Mouse (Mus musculus) midbrain, embryonic 16.5 days (tissue): Measurements from ENCODE around the gene Rbm17. TPM values are rescaled to one million over a fixed set of nuclear protein-coding genes. Genes with fewer than 3 reads are reported as not detected.

ENCODE experiments used
- ATAC-seq: fragments of 200-750 bp; cut with Nextera tagmentation; 2 replicates; pipeline ENCODE4 v1.8.0; 2017; ENCODE audit warnings: moderate TSS enrichment
- H3K27ac ChIP-seq: fragments of 300-500 bp; sonication (generic); 2 replicates; pipeline ENCODE4 v1.5.1; 2014; ENCODE audit warnings: mild to moderate bottlenecking, low read length, mixed read lengths
- H3K27me3 ChIP-seq: fragments of 300-500 bp; sonication (generic); 2 replicates; pipeline ENCODE4 v1.6.1; 2014; ENCODE audit warnings: low read depth, low read length, mixed read lengths; ENCODE audit not compliant: control insufficient read depth, insufficient read depth
- H3K36me3 ChIP-seq: fragments of 300-500 bp; sonication (generic); 2 replicates; pipeline ENCODE4 v1.6.1; 2014; ENCODE audit warnings: mild to moderate bottlenecking, low read length, moderate library complexity, mixed read lengths; ENCODE audit not compliant: control insufficient read depth, insufficient read depth
- H3K4me1 ChIP-seq: fragments of 300-500 bp; sonication (generic); 2 replicates; pipeline ENCODE4 v1.6.1; 2014; ENCODE audit warnings: mild to moderate bottlenecking, low read length, mixed read lengths; ENCODE audit not compliant: control insufficient read depth, insufficient read depth
- H3K4me2 ChIP-seq: fragments of 300-500 bp; sonication (generic); 2 replicates; pipeline ENCODE4 v1.6.1; 2014; ENCODE audit warnings: mild to moderate bottlenecking, low read length, mixed read lengths
- H3K4me3 ChIP-seq: fragments of 300-500 bp; sonication (generic); 2 replicates; pipeline ENCODE4 v1.5.1; 2014; ENCODE audit warnings: low read depth, mild to moderate bottlenecking, low read length, moderate library complexity, mixed read lengths
- H3K9ac ChIP-seq: fragments of 300-500 bp; sonication (generic); 2 replicates; pipeline ENCODE4 v1.6.1; 2014; ENCODE audit warnings: low read depth, low read length, mixed read lengths
- H3K9me3 ChIP-seq: fragments of 300-500 bp; sonication (generic); replicated peaks from 2 replicates; pipeline ENCODE4 v1.6.1; 2014; ENCODE audit warnings: mild to moderate bottlenecking, low read length, mixed read lengths; ENCODE audit not compliant: control insufficient read depth, poor library complexity, severe bottlenecking
- WGBS: fragments of 180-500 bp; shearing (Covaris S2); extraction: QIAGEN DNeasy Blood & Tissue Kit; methylation state at CpG from one replicate; pipeline ENCODE4 v1.1.7; 2014; 5-methylcytosine and 5-hydroxymethylcytosine counted together
- polyA plus RNA-seq: library from polyadenylated mRNA; unstranded; fragments of >200 nt; fragmentation: Nextera tagmentation; extraction: Ambion mirVana; gene quantifications from 2 replicates; pipeline ENCODE4 v1.2.1, GENCODE M21; 2015

Rbm17 gene
- polyA plus RNA-seq, 1 experiment from 2014 or later: 132 TPM

GRCm38 (mm10) chr2:11557244-11557643 is 46.7 kb downstream of the Rbm17 start:
- Histone ChIP-seq H3K9ac (no peak overlapping the region), H3K36me3 (no peaks in the 10 kb centered on the region), H3K4me1 (peaks cover 9% of the 10 kb centered on the region), H3K27me3 (peaks cover 16% of the 10 kb centered on the region), H3K9me3 (no peaks in the 10 kb centered on the region), H3K4me3 (no peak overlapping the region), H3K4me2 (no peak overlapping the region), H3K27ac (no peak overlapping the region)
- WGBS: 58% methylated on average over 3 of the region's 3 CpGs
- no peak for ATAC-seq

GRCm38 (mm10) chr2:11555316-11555715 is 48.6 kb downstream of the Rbm17 start:
- Histone ChIP-seq H3K27ac (no peak overlapping the region), H3K9me3 (no peaks in the 10 kb centered on the region), H3K4me3 (no peak overlapping the region), H3K36me3 (no peaks in the 10 kb centered on the region), H3K4me1 (peaks cover 9% of the 10 kb centered on the region), H3K4me2 (no peak overlapping the region), H3K27me3 (peaks cover 16% of the 10 kb centered on the region), H3K9ac (no peak overlapping the region)
- WGBS: 55% methylated on average over 6 of the region's 6 CpGs
- no peak for ATAC-seq

GRCm38 (mm10) chr2:11553471-11554400 is 50.2 kb downstream of the Rbm17 start, which contains the start of gene Pfkfb3:
Gene Pfkfb3, minus strand, starts transcription at chr2:11554077.
- WGBS: 2% methylated on average over 58 of the region's 67 CpGs
- ATAC-seq: peak; percentile 91
- Histone ChIP-seq H3K9me3 (no peaks in the 10 kb centered on the region), H3K4me3 (peak within 1 kb of the TSS; percentile 61), H3K4me2 (peak within 1 kb of the TSS; percentile 94), H3K4me1 (peaks cover 9% of the 10 kb centered on the region), H3K9ac (peak within 1 kb of the TSS; percentile 70), H3K27me3 (peaks cover 16% of the 10 kb centered on the region), H3K36me3 (no peaks in the 10 kb centered on the region), H3K27ac (no peak within 1 kb of the TSS)

DNA sequence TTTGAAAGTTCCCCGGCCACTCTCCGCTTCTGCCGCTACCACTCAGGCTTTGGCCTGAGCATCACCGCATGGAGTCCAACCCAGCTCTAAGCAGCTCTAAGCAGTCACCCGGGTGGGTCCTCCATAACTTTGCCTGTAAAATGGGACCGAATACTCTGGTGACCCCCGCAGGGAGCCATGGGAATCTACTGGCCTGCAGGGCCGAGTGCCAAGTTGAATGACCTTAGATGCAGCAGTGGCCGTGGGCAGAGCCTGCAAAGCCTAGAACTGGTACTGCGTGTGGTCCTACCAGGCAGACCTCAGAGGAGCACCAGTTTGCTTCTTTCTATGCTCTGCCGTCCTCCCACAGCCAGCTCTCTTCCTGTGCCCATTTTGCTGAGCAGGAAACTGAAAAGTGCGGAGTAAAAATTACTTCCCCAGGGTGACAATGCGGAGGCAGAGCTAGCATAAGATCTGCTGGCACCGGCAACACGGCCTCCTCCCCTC is 50.9 kb downstream of the Rbm17 start:
- Histone ChIP-seq H3K36me3 (no peaks in the 10 kb centered on the region), H3K4me2 (peak overlapping the region; percentile 94), H3K4me1 (peaks cover 9% of the 10 kb centered on the region), H3K27ac (no peak overlapping the region), H3K4me3 (peak overlapping the region; percentile 61), H3K27me3 (peaks cover 16% of the 10 kb centered on the region), H3K9ac (peak overlapping the region; percentile 70), H3K9me3 (no peaks in the 10 kb centered on the region)
- peak; percentile 26 for ATAC-seq
- WGBS: 4% methylated on average over 15 of the region's 15 CpGs

DNA sequence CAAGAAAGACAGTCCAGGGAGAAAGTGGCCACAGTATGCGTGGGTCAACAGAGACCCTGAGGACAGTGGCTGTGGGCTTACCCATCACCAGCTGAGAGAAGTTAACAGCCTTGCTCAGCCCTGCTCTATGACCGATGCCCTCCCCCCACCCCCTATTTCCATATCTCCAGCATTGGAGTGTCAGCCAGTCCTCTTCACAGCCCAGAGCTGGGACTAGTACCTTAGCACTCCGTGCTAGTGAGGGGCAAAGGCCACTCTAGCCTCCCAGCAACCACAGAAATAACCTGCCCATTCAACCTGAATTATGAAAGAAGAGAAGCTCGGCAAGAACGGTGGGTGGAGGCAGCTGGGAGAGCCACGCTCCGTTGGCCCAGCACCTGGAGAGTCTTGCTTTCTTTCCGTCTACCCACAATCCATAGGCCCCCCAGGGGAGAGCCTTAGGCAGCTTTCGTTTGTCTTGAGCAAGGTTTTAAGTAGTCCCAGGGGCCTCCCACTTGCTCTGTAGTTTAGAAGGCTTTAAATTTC is 51.6 kb downstream of the Rbm17 start:
- ATAC-seq: no peak
- Histone ChIP-seq H3K4me3 (no peak overlapping the region), H3K9ac (no peak overlapping the region)

GRCm38 (mm10) chr2:11551726-11552125 is 52.2 kb downstream of the Rbm17 start:
- WGBS: 18% methylated on average over 1 of the region's 1 CpGs
- Histone ChIP-seq H3K27ac (no peak overlapping the region), H3K4me2 (no peak overlapping the region), H3K27me3 (peaks cover 16% of the 10 kb centered on the region), H3K9ac (no peak overlapping the region), H3K36me3 (no peaks in the 10 kb centered on the region), H3K4me3 (no peak overlapping the region), H3K9me3 (no peaks in the 10 kb centered on the region), H3K4me1 (peaks cover 9% of the 10 kb centered on the region)
- no peak for ATAC-seq

More for the DNA sequence above, 51.6 kb downstream of the Rbm17 start:
- WGBS: 14% methylated on average over 9 of the region's 9 CpGs
- Histone ChIP-seq H3K9me3 (no peaks in the 10 kb centered on the region), H3K36me3 (no peaks in the 10 kb centered on the region), H3K4me1 (peaks cover 9% of the 10 kb centered on the region), H3K4me2 (peak overlapping the region; percentile 94; the same call in 1 of the 2 replicates), H3K27ac (no peak overlapping the region), H3K27me3 (peaks cover 16% of the 10 kb centered on the region)

DNA sequence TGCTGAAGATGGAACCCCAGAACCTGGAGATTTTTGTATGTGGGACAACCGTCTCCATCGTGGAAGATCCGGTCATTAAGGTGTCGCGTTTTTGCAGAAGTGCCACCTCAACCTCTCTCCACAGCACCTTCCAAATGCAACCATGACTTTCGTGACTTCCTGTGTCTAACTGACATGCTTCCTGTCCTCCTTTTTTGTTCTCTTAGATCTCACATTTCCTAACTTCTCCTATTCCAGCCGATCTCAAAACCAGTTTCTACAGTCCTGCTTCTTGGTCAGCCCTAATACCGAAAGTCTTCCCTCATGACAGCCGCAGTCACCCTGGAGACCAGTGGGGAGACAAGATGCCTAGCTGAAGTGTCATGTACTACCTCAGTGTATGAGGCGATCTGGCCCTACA is 55.4 kb downstream of the Rbm17 start:
- Histone ChIP-seq H3K27me3 (peaks cover 9% of the 10 kb centered on the region), H3K9ac (no peak overlapping the region), H3K9me3 (no peaks in the 10 kb centered on the region), H3K36me3 (no peaks in the 10 kb centered on the region), H3K4me2 (no peak overlapping the region), H3K27ac (no peak overlapping the region), H3K4me1 (peaks cover 9% of the 10 kb centered on the region), H3K4me3 (no peak overlapping the region)
- no peak for ATAC-seq
- WGBS: 88% methylated on average over 10 of the region's 10 CpGs

DNA sequence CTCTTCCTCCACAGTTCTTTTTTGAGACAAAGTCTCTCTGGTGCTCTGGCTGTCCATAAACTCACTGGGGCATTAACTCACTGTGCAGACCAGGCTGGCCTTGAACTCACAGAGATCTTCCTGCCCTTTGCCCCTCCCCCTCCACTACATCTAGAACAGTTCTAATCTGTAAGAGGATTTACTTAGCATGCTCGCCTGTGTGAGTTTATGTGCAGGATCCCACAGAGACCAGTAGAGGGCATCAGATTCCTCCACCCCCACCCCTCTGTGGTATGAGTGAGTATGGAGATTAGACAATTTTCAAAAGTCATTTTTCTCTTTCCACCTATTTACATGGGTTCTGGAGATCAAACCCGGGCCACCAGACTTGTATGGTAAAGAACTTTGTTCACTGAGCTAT is 56.3 kb downstream of the Rbm17 start:
- Histone ChIP-seq H3K9me3 (no peaks in the 10 kb centered on the region), H3K4me3 (no peak overlapping the region), H3K27ac (no peak overlapping the region), H3K9ac (no peak overlapping the region), H3K4me2 (no peak overlapping the region), H3K4me1 (peaks cover 2% of the 10 kb centered on the region; the same call in 1 of the 2 replicates), H3K36me3 (no peaks in the 10 kb centered on the region), H3K27me3 (peaks cover 2% of the 10 kb centered on the region; the same call in 1 of the 2 replicates)
- ATAC-seq: no peak
- WGBS: 52% methylated on average over 2 of the region's 2 CpGs

DNA sequence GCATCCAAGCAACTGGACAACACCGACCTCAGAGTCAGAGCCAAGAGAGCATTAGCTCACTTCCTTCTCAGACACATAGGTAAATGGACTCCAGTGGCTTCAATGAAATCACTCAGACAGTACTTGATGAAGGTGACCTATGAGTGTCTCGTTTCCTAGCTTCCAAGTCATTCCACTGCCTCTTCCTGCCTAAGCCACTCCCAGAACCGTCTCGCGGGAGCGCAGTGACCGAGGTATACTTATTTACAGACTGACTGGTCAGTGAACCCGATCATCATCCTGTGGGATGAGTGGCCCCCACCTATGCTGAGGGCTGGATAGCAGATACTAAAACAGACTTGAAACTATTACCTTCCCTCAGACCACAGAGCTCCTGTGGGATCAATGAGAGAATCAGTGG is 57.9 kb downstream of the Rbm17 start:
- WGBS: 89% methylated on average over 8 of the region's 8 CpGs
- Histone ChIP-seq H3K36me3 (no peaks in the 10 kb centered on the region), H3K4me3 (no peak overlapping the region), H3K4me2 (no peak overlapping the region), H3K27ac (no peak overlapping the region), H3K27me3 (no peaks in the 10 kb centered on the region), H3K4me1 (no peaks in the 10 kb centered on the region), H3K9me3 (no peaks in the 10 kb centered on the region), H3K9ac (no peak overlapping the region)
- ATAC-seq: no peak
